Mouse (Mus musculus) lung, postnatal 0 days (tissue): ENCODE data around the gene Mthfs.

Experiments used
- CTCF ChIP-seq: IDR thresholded peaks from 2 replicates; pipeline ENCODE4 v1.5.1; 2016; ENCODE audit warnings: antibody characterized with exemption, mild to moderate bottlenecking
- EP300 ChIP-seq: IDR thresholded peaks from 2 replicates; pipeline ENCODE4 v1.6.1; 2016; ENCODE audit warnings: antibody characterized with exemption, mild to moderate bottlenecking, control low read depth

DNA sequence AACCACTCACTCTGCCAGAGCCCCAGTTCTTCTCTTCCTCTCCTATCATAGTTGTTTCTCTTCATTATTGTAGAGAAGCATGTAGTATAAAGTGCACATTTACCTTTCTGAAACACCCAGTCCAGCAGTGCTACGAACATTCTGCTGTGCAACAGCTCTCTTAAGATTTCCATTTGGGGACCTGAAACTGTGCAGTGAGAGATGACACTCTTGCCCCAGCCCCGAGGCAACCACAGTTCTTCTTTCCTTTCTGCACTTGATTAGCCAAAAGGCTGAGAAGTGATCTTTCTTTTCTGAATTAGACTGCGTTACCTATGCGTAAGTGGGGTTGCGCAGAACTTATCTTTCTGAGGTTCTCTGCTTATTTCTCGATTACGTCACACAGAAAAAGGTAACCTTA, 17.6 kb downstream of the Mthfs start:
- TF ChIP-seq CTCF (no peak), EP300 (no peak)
